Mouse (Mus musculus) T-helper 2 cell (primary cell): Measurements from ENCODE around the gene Tiprl.

Experiments
- in situ Hi-C: fragments of 300-600 bp; cut with MboI, MseI; formaldehyde crosslinking; loops from one replicate; pipeline ENCODE4 v1.15.1; 2025; ENCODE audit warnings: high pct_unique_total_duplicates

Tiprl gene

DNA sequence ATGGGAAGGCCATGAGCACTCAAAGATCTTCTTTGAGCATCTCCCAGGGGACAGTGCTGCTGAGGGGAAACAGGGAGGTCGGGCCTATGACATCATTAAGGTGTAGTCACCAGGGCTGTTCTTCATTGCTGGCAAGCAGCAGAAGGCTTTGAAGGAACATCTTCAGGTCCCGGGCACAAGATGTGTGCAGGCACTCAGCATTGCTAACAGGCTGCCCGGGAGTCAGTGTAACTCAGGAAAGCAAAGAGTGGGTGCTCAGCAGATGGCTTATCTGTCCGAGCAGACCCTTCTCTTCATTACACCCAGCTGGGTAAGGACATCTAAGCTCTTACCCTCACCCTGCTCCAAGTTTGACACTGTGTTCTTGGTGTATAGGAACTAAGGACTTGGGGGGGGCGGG, 57.5 kb downstream of the Tiprl start:
- in situ Hi-C loops: no loop called here

DNA sequence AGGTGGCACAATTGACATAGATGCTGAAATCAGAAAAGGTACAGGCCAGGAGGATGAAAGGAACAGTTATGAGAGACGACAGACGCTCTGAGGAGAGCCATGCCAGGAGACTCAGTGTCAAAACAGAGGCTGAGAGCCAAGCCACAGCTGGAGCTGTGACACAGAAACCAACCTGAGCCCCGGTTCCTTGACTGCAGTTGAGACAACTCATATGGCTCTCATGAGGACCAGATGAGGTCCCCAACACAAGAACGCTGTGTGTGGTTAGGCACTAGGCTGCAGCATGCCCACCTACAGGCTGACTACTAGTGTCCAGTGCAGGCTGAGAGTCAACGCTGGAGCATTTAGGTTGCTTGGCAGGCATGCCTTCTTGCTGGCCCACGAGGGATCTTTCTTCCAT, 58.7 kb downstream of the Tiprl start:
- in situ Hi-C loops: no loop called here

DNA sequence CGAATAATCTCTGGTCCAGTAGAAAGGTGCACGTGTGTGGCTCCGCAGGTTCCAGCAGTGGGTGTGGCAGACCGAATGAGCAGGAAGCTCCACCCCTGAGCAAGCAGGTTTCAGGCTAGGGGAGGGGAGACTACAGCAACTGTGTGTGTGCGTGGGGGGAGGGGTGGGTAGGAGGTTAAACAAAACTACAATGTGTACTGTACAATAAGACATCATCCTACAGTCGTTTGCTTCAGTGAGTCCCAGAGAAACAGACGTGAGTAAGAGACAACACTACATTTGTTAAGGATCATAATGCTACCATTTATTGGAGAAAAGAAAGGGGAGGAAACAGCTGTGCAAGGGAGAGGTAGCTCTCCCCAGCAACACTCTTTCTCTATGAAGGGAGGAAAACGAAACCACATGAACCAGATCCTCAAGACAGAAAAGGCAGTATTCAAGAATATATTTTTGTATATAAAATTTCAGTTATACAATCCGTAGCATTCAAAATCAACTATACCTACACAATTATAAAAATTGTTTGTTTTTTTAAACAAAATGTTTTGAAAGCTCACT, 62.7 kb downstream of the Tiprl start:
- in situ Hi-C loops: no loop called here

DNA sequence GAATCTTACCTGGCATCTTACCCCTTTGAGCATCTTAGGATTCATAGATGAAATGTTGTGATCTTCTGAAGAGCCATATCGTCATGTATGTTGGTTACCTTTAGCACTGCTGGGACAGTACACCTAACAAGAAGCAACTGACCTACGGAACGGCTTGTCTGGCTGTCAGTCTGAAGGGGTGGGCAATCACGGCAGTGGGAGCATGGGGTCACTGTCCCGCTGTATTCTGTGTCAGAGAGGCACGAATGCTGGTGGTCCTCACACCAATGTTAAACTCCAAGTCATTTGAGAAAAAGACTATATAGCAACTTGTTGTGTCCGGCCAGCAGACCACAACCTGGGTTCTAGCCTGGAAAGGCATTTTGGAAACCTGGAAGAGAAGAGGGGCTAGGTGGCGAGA, 65.5 kb downstream of the Tiprl start:
- in situ Hi-C loops: no loop called here

DNA sequence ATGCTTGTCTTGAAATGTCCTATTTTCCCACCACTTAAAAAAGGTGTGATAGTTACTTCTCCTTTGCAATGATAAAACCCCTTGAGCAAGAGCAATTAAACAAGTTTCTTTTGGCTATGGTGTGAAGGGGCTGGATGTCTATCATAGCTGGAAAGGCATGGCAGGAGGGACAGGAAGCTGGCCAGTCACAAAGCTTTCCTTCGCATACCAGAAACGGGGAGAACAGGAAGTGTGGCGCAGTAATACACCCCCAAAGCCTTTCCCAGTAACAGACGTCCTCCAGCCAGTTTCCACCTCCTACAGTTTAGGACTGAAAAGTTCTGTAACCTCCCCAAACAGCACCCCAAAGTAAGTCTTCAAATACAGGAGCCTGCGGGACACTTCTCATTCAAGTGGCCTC, 66.6 kb downstream of the Tiprl start:
- in situ Hi-C loops: no loop called here

DNA sequence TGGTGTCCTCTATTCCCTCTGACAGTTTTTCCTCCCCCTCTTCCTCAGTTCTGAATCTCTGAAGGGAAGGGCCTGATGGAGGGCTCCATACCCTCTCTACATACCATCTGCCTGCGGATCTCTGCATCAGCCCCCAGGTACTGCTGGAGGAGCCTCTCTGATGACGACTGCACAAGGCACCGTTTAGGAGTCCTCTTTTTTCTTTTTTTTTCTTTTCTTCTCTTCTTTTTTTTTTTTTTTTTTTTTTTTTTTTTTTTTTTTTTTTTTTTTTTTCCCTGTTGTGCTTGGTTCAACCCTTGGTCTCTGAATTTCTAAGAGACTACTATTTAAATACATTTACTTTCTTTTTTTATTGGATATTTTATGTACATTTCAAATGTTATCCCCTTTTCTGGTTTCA, 67.3 kb downstream of the Tiprl start:
- in situ Hi-C loops: no loop called here

DNA sequence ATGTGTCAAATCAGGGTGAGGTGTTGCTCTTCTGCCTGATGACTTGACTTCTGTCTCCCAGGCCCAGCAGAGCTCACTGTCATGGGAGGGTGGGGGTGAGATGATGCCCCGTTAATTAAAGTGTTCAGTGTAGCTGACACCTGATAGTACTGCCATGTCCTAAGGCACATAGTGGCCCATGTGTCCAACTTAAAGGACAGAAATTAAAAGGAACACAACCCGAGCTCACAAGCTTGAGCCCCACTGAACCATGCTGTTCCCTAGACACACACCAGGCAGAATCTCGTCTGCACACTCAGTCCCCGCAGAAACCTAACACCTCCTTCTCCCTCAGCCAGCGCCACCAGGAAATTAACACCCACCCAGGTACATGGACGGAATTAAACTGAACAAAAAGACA, 71.9 kb downstream of the Tiprl start:
- in situ Hi-C loops: no loop called here
